ENCODE assay signal across 14 mouse cellular contexts in the genomic region with DNA sequence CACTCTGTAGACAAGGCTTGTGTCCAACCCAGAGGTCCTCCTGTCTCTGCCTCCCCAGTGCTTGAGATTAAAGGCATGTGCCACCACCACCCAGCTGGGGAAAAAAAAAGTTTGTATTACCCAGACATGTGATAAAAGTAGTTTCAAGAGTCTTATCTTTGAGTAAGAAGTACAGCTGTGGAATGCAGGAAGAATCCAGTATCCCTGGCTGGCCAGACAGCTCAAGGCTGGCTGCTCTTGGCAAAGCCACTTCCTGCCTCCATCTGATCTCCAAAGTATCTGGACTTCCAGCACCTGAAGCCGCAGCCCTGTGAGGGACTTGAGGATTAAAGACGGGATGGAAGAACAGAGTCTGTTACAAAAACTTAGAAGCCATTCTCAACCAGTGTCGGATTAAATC.
A peak's percentile ranks its signal among the peaks of the same experiment; 100 is the strongest.
DNase-seq lines count a peak whose midpoint lies in the region; ATAC-seq and TF ChIP-seq lines count a peak whose summit lies in the region.
"Had no signal": no experiment of that assay in that cellular context is flagged by ENCODE, and none has a peak within 500 bp of the region (broad histone marks: within the 10 kb centered on the region; RNA-seq: fewer than 3 reads in every experiment).

No protein-coding gene starts in this region.

- 0 out of 2 replicates have a peak, but pooled peaks have one; percentile 12 for ATAC-seq in lung, embryonic 16.5 days (ENCODE audit: low read depth)
- no peak for ATAC-seq in embryonic facial prominence, embryonic 14.5 days (ENCODE audit: low read depth)
- ATAC-seq in limb, embryonic 14.5 days (ENCODE audit: low FRiP score, low read depth): no peak

- peaks cover 15% of the 10 kb centered on the region for H3K4me1 ChIP-seq in lung, embryonic 16.5 days (replicated peaks; ENCODE audit: control insufficient read depth, insufficient read depth, low read length)
- peaks cover 26% of the 10 kb centered on the region for H3K4me1 ChIP-seq in embryonic facial prominence, embryonic 14.5 days (ENCODE audit: control insufficient read depth, insufficient read depth, low read length)
- H3K4me1 ChIP-seq in limb, embryonic 14.5 days (ENCODE audit: control insufficient read depth, insufficient read depth, low read length): peaks cover 14% of the 10 kb centered on the region

- TF ChIP-seq CTCF in gastrocnemius, adult 2 months (IDR thresholded peaks at IDR 0.05): no peak

- H3K9me3 ChIP-seq in lung, embryonic 16.5 days (ENCODE audit: control insufficient read depth, low read length): no peaks in the 10 kb centered on the region
- no peaks in the 10 kb centered on the region for H3K9me3 ChIP-seq in embryonic facial prominence, embryonic 14.5 days (ENCODE audit: control insufficient read depth, low read length)
- H3K9me3 ChIP-seq in limb, embryonic 14.5 days (ENCODE audit: control insufficient read depth, low read length): no peaks in the 10 kb centered on the region

- H3K9ac ChIP-seq in lung, embryonic 16.5 days (ENCODE audit: low read length): no peak overlapping the region
- H3K9ac ChIP-seq in embryonic facial prominence, embryonic 14.5 days (ENCODE audit: low read depth, low read length): no peak overlapping the region
- H3K9ac ChIP-seq in limb, embryonic 14.5 days (ENCODE audit: low read depth, low read length, severe bottlenecking): no peak overlapping the region

- H3K27ac ChIP-seq in gastrocnemius, adult 2 months: peak overlapping the region; percentile 9
- peak overlapping the region; percentile 31; the same call in 1 of the 2 replicates for H3K27ac ChIP-seq in lung, embryonic 16.5 days (ENCODE audit: low read length)
- peak overlapping the region; percentile 40; the same call in 1 of the 2 replicates for H3K27ac ChIP-seq in embryonic facial prominence, embryonic 14.5 days (replicated peaks; ENCODE audit: low read depth, low read length)
- H3K27ac ChIP-seq in limb, embryonic 14.5 days (replicated peaks; ENCODE audit: low read depth, low read length): 0 out of 2 replicates have a peak overlapping the region, but pooled peaks have one; percentile 28

- peaks cover 6% of the 10 kb centered on the region for H3K36me3 ChIP-seq in lung, embryonic 16.5 days (ENCODE audit: control insufficient read depth, insufficient read depth, low read length)
- peaks cover 23% of the 10 kb centered on the region for H3K36me3 ChIP-seq in embryonic facial prominence, embryonic 14.5 days (ENCODE audit: control insufficient read depth, insufficient read depth, low read length)
- H3K36me3 ChIP-seq in limb, embryonic 14.5 days (ENCODE audit: control insufficient read depth, insufficient read depth, low read length): peaks cover 27% of the 10 kb centered on the region

- no peak overlapping the region for H3K4me2 ChIP-seq in lung, embryonic 16.5 days (ENCODE audit: low read depth, low read length)
- no peak overlapping the region for H3K4me2 ChIP-seq in embryonic facial prominence, embryonic 14.5 days (ENCODE audit: low read depth, low read length)
- H3K4me2 ChIP-seq in limb, embryonic 14.5 days (replicated peaks; ENCODE audit: low read depth, low read length, severe bottlenecking): no peak overlapping the region

- H3K4me3 ChIP-seq in gastrocnemius, adult 2 months: no peak overlapping the region
- no peak overlapping the region for H3K4me3 ChIP-seq in lung, embryonic 16.5 days (ENCODE audit: low read length)
- no peak overlapping the region for H3K4me3 ChIP-seq in embryonic facial prominence, embryonic 14.5 days (ENCODE audit: low read depth, low read length)
- no peak overlapping the region for H3K4me3 ChIP-seq in limb, embryonic 14.5 days (replicated peaks; ENCODE audit: low read length)

- intact Hi-C loops in gastrocnemius, adult 2 months (cut with DNase I): loop anchor here (5.0 kb wide), 1 partner anchor 147 kb away; no protein-coding TSS in a partner anchor
- intact Hi-C loops in gastrocnemius, postnatal 36 days (cut with DNase I): loop anchor here (1.0 kb wide), 1 partner anchor 280 kb away; no protein-coding TSS in a partner anchor

- H3K27me3 ChIP-seq in lung, embryonic 16.5 days (ENCODE audit: control insufficient read depth, insufficient read depth, low read depth, low read length): no peaks in the 10 kb centered on the region
- H3K27me3 ChIP-seq in embryonic facial prominence, embryonic 14.5 days (replicated peaks; ENCODE audit: control insufficient read depth, insufficient read depth, low read length): no peaks in the 10 kb centered on the region
- no peaks in the 10 kb centered on the region for H3K27me3 ChIP-seq in limb, embryonic 14.5 days (ENCODE audit: control insufficient read depth, insufficient read depth, low read length)

- no peak for DNase-seq in gastrocnemius, adult 2 months
- DNase-seq in gastrocnemius, postnatal 36 days: no peak
- DNase-seq in lung, postnatal 10 days: no peak
- DNase-seq in embryonic facial prominence, embryonic 14.5 days (ENCODE audit: low spot score): no peak
- DNase-seq in limb, embryonic 14.5 days (ENCODE audit: low spot score): no peak
- no peak for DNase-seq in left cerebral cortex, adult 18-20 months (ENCODE audit: low spot score in 2 of 2)
- DNase-seq in layer of hippocampus, adult 9-11 months: no peak
- DNase-seq: cerebellum, adult 11 months; heart, postnatal 10 days; kidney, postnatal 4 days; left cerebral cortex, postnatal 4 days; right cerebral cortex, postnatal 25 days; thymus, adult 18-20 months had no signal

- WGBS in lung, embryonic 16.5 days: 41% methylated on average over 3 of the region's 3 CpGs
- 62% methylated on average over 3 of the region's 3 CpGs for WGBS in embryonic facial prominence, embryonic 14.5 days
- WGBS in limb, embryonic 14.5 days: 71% methylated on average over 3 of the region's 3 CpGs

- no peak for TF ChIP-seq POLR2A in limb, embryonic 14.5 days (IDR thresholded peaks at IDR 0.05; ENCODE audit: borderline replicate concordance, extremely low read depth, insufficient read depth, insufficient read length)
